Mouse (Mus musculus): ENCODE data around the gene Snrnp48. TPM values are rescaled to one million over a fixed set of nuclear protein-coding genes. Genes with fewer than 3 reads are reported as not detected.

Snrnp48 gene
- polyA plus RNA-seq (2015; fragmentation: Nextera tagmentation; extraction: Ambion mirVana), result 35.2 and 36.4 TPM in 2 replicates

DNA sequence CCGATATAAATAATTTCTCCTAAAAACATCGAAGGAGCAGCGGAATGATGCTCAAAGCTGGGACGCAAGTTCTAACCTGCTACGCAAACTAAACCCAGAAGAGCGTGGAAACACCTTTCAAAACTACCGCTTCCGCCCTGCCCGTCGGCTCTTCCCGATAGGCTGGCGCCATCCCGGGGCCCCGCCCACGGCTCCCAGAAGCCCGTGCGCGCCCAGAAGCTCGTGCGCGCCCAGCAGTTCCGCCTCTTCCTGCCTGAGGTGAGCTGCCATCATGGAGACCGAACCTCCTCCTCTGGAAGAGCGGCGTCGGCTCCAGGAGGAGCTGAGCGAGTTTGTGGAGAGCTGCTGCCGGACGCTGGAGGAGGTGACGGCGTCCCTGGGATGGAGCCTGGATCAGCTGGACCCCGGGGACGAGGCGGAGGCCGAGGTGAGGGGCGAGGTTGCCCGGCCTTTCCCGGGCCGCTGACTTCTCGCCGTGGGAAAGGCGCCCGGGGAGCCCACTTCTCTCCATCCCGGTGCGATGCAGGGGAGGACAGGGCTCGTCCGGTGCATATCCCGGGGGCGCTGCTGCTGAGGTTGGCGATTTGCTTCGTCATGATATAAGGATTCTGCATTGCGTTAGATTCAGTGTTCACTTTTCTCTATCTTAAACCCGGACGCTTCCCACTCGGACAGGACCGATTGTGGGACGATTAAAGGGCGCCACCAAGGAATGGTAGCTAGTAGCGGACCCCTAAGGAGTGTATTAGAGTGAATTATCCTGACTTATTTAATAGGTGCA is at the start of gene Snrnp48:
Gene Snrnp48, plus strand, starts transcription at position 237 of the 781 bp plus-strand sequence.
- no peaks in the 10 kb centered on the region for H3K27me3 ChIP-seq (replicated peaks)
- peak within 1 kb of the TSS; percentile 89 for H3K4me3 ChIP-seq (replicated peaks)
- no peaks in the 10 kb centered on the region for H3K9me3 ChIP-seq
- peak within 1 kb of the TSS; percentile 92 for H3K9ac ChIP-seq
- peaks cover 4% of the 10 kb centered on the region; the same call in 1 of the 2 replicates for H3K4me1 ChIP-seq (replicated peaks)
- H3K36me3 ChIP-seq, result no peaks in the 10 kb centered on the region; the same call in 1 of the 2 replicates
- under 1% methylated on average over 59 of the region's 59 CpGs for WGBS
- peak within 1 kb of the TSS; percentile 61 for H3K4me2 ChIP-seq (replicated peaks)
- ATAC-seq, result peak; percentile 99
- peak within 1 kb of the TSS; percentile 90 for H3K27ac ChIP-seq

DNA sequence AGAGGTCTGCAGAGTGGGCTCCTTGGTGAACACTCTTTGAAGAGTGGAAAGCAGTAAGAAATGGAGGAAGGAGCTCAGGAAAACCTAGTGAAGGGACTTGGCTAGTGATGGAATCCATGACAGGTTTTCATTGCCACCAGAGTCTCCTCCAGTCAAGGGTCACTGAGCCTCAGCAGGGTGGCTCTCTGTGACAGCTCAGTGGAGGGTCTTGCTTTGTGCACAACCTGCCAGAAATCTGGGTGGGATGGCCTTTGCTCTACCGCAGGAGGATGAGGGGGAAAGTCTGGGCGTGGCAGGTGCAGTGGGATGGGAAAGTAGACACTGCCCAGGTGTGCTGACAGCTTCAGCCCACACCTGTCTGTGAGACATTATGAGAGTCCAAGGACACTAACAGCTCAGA is 49.2 kb upstream of the Snrnp48 start:
- ATAC-seq, result no peak
- H3K27ac ChIP-seq, result no peak overlapping the region
- 0 out of 2 replicates have a peak overlapping the region, but pooled peaks have one; percentile 13 for H3K4me2 ChIP-seq (replicated peaks)

DNA sequence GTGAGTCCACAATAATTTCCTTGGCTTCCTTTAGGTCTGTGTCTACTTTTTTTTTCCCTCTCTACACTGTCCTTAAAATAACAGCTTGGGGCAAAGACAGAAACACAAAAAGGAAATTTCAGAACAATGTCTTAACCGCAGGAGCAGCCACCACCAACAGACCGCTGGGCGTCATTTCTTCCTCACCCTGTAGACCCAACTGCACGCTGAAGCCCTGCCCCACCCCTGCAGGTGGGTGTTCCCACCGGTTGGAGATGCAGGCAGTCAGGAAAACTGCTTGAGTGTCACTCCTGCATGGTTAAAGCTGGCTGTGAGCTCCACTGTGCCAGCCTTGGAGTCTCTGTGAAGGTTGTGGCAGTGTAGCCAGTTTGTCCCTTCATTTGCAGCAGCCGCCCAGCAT is 47.1 kb upstream of the Snrnp48 start:
- no peak overlapping the region for H3K27ac ChIP-seq
- no peak for ATAC-seq
- H3K36me3 ChIP-seq, result no peaks in the 10 kb centered on the region
- no peak overlapping the region for H3K4me2 ChIP-seq (replicated peaks)
- no peak overlapping the region for H3K9ac ChIP-seq
- WGBS, result 43% methylated on average over 6 of the region's 6 CpGs
- no peak overlapping the region for H3K4me3 ChIP-seq (replicated peaks)
- H3K9me3 ChIP-seq, result no peaks in the 10 kb centered on the region
- H3K27me3 ChIP-seq (replicated peaks), result no peaks in the 10 kb centered on the region; the same call in 1 of the 2 replicates
- H3K4me1 ChIP-seq (replicated peaks), result peaks cover 7% of the 10 kb centered on the region

More for the DNA sequence above, 49.2 kb upstream of the Snrnp48 start:
- Histone ChIP-seq H3K4me1 (replicated peaks) (peaks cover 14% of the 10 kb centered on the region), H3K36me3 (no peaks in the 10 kb centered on the region), H3K4me3 (replicated peaks) (no peak overlapping the region), H3K9me3 (no peaks in the 10 kb centered on the region), H3K9ac (no peak overlapping the region), H3K27me3 (replicated peaks) (peaks cover 3% of the 10 kb centered on the region; the same call in 1 of the 2 replicates)
- 21% methylated on average over 2 of the region's 2 CpGs for WGBS

DNA sequence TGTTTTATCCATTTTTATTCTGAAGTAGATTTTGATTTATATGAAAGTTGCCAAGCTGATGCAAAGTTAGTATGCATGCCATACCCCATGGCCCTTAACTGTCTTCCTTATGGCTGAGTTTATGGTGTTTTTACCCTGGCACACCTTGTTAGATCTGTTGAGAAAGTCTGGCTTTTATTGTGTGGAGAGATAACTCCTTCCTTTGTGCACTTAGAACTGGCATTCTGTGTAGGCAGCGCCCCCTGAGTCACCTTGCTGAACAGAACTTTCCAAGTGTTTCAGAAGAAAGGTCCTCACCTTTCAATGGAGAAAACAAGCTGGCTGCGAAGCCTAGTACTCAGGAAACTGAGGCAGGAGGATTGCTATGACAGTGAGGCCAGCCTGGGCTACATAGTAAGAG is 42.7 kb upstream of the Snrnp48 start:
- Histone ChIP-seq H3K36me3 (no peaks in the 10 kb centered on the region), H3K4me2 (replicated peaks) (no peak overlapping the region), H3K9me3 (no peaks in the 10 kb centered on the region), H3K4me3 (replicated peaks) (no peak overlapping the region), H3K27ac (no peak overlapping the region), H3K4me1 (replicated peaks) (peaks cover 7% of the 10 kb centered on the region), H3K27me3 (replicated peaks) (no peaks in the 10 kb centered on the region), H3K9ac (no peak overlapping the region)
- no peak for ATAC-seq
- 75% methylated on average over 2 of the region's 2 CpGs for WGBS

DNA sequence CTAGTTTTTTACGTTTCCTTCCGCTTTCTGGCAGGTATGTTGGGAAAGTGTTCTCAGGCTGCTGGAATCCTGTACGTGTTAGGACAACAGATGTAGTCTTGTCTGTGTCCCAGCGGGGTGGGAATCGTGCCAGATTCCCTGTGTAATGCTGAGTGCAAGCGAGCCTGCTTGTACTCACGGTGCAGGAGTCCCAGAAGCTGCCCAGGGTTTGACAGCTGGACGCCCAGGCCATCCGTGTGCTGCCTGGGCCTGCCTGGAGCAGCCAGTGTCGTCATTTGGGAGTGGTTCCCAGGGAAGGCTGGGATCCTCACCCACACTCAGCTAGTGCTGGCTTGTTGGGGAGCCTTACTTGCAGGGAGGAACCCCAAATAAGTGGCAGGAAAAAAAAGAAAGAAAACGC is 42.1 kb upstream of the Snrnp48 start:
- 33% methylated on average over 11 of the region's 11 CpGs for WGBS
- peak; percentile 89 for ATAC-seq
- no peak overlapping the region for H3K4me2 ChIP-seq (replicated peaks)
- H3K36me3 ChIP-seq, result no peaks in the 10 kb centered on the region
- H3K4me1 ChIP-seq (replicated peaks), result peaks cover 7% of the 10 kb centered on the region
- H3K9me3 ChIP-seq, result no peaks in the 10 kb centered on the region
- H3K27ac ChIP-seq, result peak overlapping the region; percentile 44; the same call in 1 of the 2 replicates
- no peak overlapping the region for H3K9ac ChIP-seq
- no peak overlapping the region for H3K4me3 ChIP-seq (replicated peaks)
- no peaks in the 10 kb centered on the region for H3K27me3 ChIP-seq (replicated peaks)

DNA sequence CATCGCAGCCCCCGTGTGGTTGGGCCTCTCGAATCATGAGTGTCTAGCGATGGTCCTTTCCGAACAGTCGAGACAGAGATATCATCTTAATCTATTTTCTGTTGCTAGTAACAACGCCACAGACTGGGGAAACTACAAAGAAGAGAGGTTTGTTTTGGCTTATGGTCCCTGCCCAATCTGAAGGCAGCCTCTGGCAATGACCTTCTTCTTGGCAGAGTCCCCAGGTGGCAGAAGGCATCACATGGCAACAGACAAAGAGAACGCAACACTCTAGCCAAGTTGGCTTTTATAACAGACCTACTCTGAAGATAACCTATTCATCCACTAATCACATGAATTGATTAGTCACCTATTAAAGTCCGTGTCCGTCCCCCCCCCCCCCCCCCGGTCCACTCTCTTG is 39.8 kb upstream of the Snrnp48 start:
- 86% methylated on average over 11 of the region's 11 CpGs for WGBS
- ATAC-seq, result no peak
- peaks cover 7% of the 10 kb centered on the region for H3K4me1 ChIP-seq (replicated peaks)
- H3K9ac ChIP-seq, result no peak overlapping the region
- peaks cover 4% of the 10 kb centered on the region; the same call in 1 of the 2 replicates for H3K36me3 ChIP-seq
- no peaks in the 10 kb centered on the region for H3K9me3 ChIP-seq
- H3K27ac ChIP-seq, result no peak overlapping the region
- no peak overlapping the region for H3K4me3 ChIP-seq (replicated peaks)
- no peak overlapping the region for H3K4me2 ChIP-seq (replicated peaks)
- H3K27me3 ChIP-seq (replicated peaks), result no peaks in the 10 kb centered on the region

DNA sequence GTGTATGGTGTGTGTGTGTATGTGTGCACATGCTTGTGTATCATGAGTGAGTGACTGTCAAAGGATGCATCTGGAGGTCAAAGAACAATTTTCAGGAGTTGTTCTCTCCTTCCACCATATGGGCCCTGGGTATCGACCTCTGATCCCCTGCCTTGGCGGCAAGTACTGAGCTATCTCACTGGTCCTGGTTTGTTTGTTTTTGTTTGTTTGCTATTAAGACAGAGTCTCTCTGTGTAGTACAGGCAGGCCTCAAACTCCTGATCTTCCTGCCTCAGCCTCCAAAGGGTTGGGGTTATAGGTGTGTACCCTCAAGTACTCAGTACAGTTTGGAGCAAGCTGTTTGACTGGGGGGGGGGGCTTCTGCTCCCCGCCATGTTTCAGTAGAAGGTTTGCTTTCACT is 37.7 kb upstream of the Snrnp48 start:
- Histone ChIP-seq H3K4me3 (replicated peaks) (no peak overlapping the region), H3K9me3 (no peaks in the 10 kb centered on the region), H3K4me1 (replicated peaks) (peaks cover 6% of the 10 kb centered on the region), H3K9ac (no peak overlapping the region), H3K4me2 (replicated peaks) (no peak overlapping the region), H3K27me3 (replicated peaks) (no peaks in the 10 kb centered on the region), H3K27ac (no peak overlapping the region), H3K36me3 (peaks cover 4% of the 10 kb centered on the region; the same call in 1 of the 2 replicates)
- ATAC-seq, result no peak
- WGBS, result 74% methylated on average over 3 of the region's 3 CpGs

DNA sequence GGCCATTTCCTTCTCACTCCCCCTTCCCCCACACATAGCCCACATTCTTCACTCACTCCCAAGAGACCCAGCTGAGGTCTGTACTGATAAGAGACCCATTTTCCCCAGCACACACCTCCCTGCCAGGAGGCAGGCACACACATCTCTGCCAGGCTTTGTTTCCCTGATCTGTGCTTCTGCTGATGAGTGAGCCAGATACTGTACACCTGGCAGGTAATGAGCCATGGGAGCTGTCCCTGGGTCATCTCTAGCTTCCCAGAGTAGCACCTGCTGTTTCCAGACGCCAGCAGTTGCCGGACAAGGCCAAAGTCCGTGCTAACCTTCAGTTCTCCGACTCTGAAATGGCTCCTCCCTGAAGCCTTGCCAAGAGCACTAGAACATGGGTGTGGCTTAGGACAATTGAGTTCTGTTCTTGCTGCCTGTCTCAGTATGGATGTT is 34.0 kb upstream of the Snrnp48 start:
- no peak overlapping the region for H3K4me3 ChIP-seq (replicated peaks)
- 22% methylated on average over 4 of the region's 4 CpGs for WGBS
- H3K9ac ChIP-seq, result no peak overlapping the region
- peak; percentile 97 for ATAC-seq
- H3K9me3 ChIP-seq, result no peaks in the 10 kb centered on the region
- peak overlapping the region; percentile 29 for H3K4me2 ChIP-seq (replicated peaks)
- H3K27me3 ChIP-seq (replicated peaks), result no peaks in the 10 kb centered on the region
- H3K36me3 ChIP-seq, result peaks cover 4% of the 10 kb centered on the region; the same call in 1 of the 2 replicates
- peak overlapping the region; percentile 64 for H3K27ac ChIP-seq
- H3K4me1 ChIP-seq (replicated peaks), result peaks cover 3% of the 10 kb centered on the region; the same call in 1 of the 2 replicates

DNA sequence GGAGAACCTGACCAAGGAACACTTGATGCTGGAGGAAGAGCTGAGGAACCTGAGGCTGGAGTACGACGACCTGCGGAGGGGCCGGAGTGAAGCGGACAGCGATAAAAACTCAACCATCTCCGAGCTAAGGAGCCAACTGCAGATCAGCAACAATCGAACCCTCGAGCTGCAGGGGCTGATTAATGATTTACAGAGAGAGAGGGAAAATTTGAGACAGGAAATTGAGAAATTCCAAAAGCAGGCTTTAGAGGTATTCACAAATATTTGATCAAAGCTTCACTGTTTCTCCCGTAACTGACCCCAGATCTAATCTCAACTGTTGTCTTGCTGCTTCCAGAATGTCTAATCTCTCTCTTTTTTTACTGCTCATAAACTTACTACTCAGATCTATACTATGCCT is 11.3 kb upstream of the Snrnp48 start:
- Histone ChIP-seq H3K9ac (no peak overlapping the region), H3K4me2 (replicated peaks) (no peak overlapping the region), H3K27me3 (replicated peaks) (no peaks in the 10 kb centered on the region), H3K27ac (no peak overlapping the region), H3K36me3 (peaks cover 20% of the 10 kb centered on the region), H3K9me3 (no peaks in the 10 kb centered on the region), H3K4me3 (replicated peaks) (no peak overlapping the region), H3K4me1 (replicated peaks) (no peaks in the 10 kb centered on the region)
- WGBS, result 60% methylated on average over 10 of the region's 10 CpGs
- no peak for ATAC-seq

DNA sequence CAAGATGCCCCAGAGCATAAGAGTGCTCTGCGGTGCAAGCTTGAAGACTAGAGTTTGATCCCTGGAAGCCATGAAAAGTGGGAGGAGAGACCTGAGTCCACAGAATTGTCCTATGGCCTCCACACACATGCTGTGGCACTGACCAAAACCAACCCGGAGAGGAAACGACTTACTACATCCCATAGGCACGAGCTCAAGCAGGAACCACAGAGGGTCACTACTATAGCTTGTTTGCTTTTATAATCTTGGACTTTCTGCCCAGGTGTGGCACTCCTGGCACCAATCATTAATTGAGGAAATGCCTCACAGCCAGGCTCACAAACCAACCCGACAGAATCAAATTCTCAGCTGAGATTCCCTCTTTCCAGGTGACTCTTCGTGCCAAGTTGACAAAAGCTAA is 3.3 kb upstream of the Snrnp48 start:
- Histone ChIP-seq H3K27me3 (replicated peaks) (no peaks in the 10 kb centered on the region), H3K9ac (no peak overlapping the region), H3K4me1 (replicated peaks) (peaks cover 4% of the 10 kb centered on the region; the same call in 1 of the 2 replicates), H3K36me3 (peaks cover 6% of the 10 kb centered on the region), H3K27ac (no peak overlapping the region), H3K4me3 (replicated peaks) (no peak overlapping the region), H3K9me3 (no peaks in the 10 kb centered on the region), H3K4me2 (replicated peaks) (no peak overlapping the region)
- no peak for ATAC-seq
- 64% methylated on average over 6 of the region's 6 CpGs for WGBS

DNA sequence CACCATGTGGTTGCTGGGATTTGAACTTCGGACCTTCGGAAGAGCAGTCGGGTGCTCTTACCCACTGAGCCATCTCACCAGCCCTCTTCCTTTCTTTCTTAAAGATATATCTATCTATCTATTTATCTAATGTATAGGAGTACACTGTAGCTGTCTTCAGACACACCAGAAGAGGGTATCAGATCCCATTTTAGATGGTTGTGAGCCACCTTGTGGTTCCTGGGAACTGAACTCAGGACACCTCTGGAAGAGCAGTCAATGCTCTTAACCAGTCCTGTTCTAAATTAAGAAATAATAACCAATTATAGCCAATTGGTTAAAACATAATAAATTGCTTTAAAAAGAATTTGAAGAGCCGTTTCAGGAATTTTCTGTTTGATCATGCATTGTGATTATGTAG is 567 bp upstream of the Snrnp48 start:
- Histone ChIP-seq H3K9me3 (no peaks in the 10 kb centered on the region), H3K27ac (no peak overlapping the region), H3K9ac (no peak overlapping the region), H3K27me3 (replicated peaks) (no peaks in the 10 kb centered on the region), H3K36me3 (no peaks in the 10 kb centered on the region), H3K4me1 (replicated peaks) (peaks cover 4% of the 10 kb centered on the region; the same call in 1 of the 2 replicates), H3K4me2 (replicated peaks) (peak overlapping the region; percentile 61), H3K4me3 (replicated peaks) (peak overlapping the region; percentile 89; the same call in 1 of the 2 replicates)
- ATAC-seq, result no peak
- 53% methylated on average over 4 of the region's 4 CpGs for WGBS

DNA sequence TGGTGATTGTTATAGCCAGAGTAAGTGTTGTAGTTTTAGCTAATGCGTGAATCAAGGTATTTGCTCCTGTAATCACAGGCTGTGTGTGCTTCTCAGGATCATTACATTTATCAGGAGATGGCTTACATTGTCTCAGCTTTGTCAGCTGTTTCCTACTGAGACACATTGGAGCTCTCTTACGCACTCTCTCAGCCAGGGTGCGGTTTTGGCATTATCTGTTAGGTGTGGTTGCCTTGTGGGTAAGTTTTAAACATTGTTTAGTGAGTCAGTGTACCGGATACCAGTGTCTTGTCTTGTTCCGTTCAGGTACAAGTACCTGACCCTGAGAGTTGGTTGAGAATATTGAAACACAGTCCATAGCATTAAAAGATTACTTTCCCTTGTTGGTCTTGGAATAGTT is 6.4 kb downstream of the Snrnp48 start:
- H3K36me3 ChIP-seq, result peaks cover 10% of the 10 kb centered on the region
- ATAC-seq, result no peak
- H3K4me2 ChIP-seq (replicated peaks), result no peak overlapping the region
- H3K9me3 ChIP-seq, result no peaks in the 10 kb centered on the region
- no peaks in the 10 kb centered on the region for H3K27me3 ChIP-seq (replicated peaks)
- H3K9ac ChIP-seq, result no peak overlapping the region
- no peak overlapping the region for H3K4me3 ChIP-seq (replicated peaks)
- no peak overlapping the region for H3K27ac ChIP-seq
- WGBS, result 88% methylated on average over 5 of the region's 5 CpGs
- H3K4me1 ChIP-seq (replicated peaks), result peaks cover 3% of the 10 kb centered on the region; the same call in 1 of the 2 replicates
